Mouse (Mus musculus): ENCODE measurements around the gene Ttyh3. TPM values are rescaled to one million over a fixed set of nuclear protein-coding genes. Genes with fewer than 3 reads are reported as not detected.
A peak's percentile ranks its signal among the peaks of the same experiment; 100 is the strongest.

The Ttyh3 gene
- polyA plus RNA-seq, 1 experiment from 2014 or later, result 86.7 TPM

DNA sequence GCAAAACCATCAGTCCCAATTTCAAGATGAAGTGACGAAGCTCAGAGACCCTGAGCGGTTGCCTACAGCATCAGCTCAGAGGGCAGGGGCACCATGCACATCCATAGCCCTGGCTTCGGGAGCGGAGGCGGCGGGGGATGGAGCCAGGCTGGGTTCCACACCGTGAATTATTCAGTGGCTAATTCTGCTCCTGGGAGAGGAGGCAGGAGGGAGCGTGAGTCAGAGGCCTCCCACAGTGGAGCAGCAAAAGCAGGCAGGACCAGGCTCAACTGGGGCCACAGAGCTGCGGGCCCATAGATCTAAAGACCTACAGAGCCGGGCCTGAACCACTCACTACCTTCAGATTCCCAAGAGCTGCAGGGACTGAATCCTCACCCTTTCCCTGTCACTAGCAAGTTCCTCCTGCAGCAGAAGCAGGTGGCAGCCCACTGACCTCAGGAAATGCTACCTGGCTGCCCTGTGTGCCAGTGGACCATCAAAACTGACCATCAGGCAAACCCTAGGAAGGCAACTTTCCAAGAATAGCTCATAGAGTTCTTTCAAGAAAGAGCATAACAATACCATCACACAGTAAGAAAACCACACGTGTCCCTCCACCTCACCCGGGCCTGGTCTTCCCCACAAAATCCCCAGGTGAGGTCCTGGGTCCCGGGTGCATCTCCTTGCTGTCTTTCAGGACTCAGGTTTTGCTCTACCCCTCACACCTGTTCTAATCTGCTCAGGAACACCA is 1.6 kb downstream of the Ttyh3 start:
- ATAC-seq (ENCODE audit: low FRiP score, low TSS enrichment), result no peak
- Histone ChIP-seq H3K9me3 (ENCODE audit: control insufficient read depth, low read length) (no peaks in the 10 kb centered on the region), H3K4me2 (ENCODE audit: low read length) (peak overlapping the region; percentile 100), H3K9ac (replicated peaks; ENCODE audit: low read length) (peak overlapping the region; percentile 100), H3K4me1 (ENCODE audit: control insufficient read depth, insufficient read depth, low read length) (peaks cover 44% of the 10 kb centered on the region), H3K27me3 (ENCODE audit: control insufficient read depth, insufficient read depth, low read length) (no peaks in the 10 kb centered on the region), H3K36me3 (ENCODE audit: control insufficient read depth, insufficient read depth, low read length) (peaks cover 20% of the 10 kb centered on the region), H3K4me3 (replicated peaks; ENCODE audit: low read depth, low read length) (peak overlapping the region; percentile 99), H3K27ac (replicated peaks; ENCODE audit: low read depth, low read length) (peak overlapping the region; percentile 96)
- 23% methylated on average over 13 of the region's 13 CpGs for WGBS
- DNase-seq, result peak; percentile 53

DNA sequence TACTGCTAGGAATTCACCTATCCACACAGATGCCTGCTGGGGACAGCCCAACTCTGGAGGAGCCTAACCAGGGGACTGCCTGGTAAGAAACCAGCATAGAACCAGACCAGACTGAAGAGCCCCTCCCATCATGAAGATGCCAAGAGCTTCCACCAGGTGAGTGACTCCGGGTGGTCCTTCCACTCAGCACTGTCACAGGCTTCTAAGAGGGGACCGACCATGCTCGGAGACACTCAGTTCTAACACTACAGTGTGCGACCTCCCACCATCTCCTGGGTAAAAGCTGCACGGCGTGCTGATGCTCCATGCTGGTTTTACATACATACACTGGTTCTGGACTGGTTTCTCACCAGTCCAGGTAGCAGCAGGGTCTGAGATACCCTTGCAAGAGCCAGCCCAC is 2.7 kb downstream of the Ttyh3 start:
- no peaks in the 10 kb centered on the region for H3K27me3 ChIP-seq (ENCODE audit: control insufficient read depth, insufficient read depth, low read length)
- H3K9ac ChIP-seq (replicated peaks; ENCODE audit: low read length), result peak overlapping the region; percentile 100
- peak overlapping the region; percentile 96 for H3K27ac ChIP-seq (replicated peaks; ENCODE audit: low read depth, low read length)
- no peaks in the 10 kb centered on the region for H3K9me3 ChIP-seq (ENCODE audit: control insufficient read depth, low read length)
- no peak for ATAC-seq (ENCODE audit: low FRiP score, low TSS enrichment)
- peak overlapping the region; percentile 99 for H3K4me3 ChIP-seq (replicated peaks; ENCODE audit: low read depth, low read length)
- no peak for DNase-seq
- H3K4me1 ChIP-seq (ENCODE audit: control insufficient read depth, insufficient read depth, low read length), result peaks cover 49% of the 10 kb centered on the region
- H3K36me3 ChIP-seq (ENCODE audit: control insufficient read depth, insufficient read depth, low read length), result peaks cover 20% of the 10 kb centered on the region
- peak overlapping the region; percentile 100 for H3K4me2 ChIP-seq (ENCODE audit: low read length)
- 87% methylated on average over 6 of the region's 6 CpGs for WGBS

- 0 out of 2 replicates have a peak overlapping the region, but pooled peaks have one; percentile 99 for H3K4me3 ChIP-seq (replicated peaks; ENCODE audit: low read depth, low read length)
- WGBS, result 80% methylated on average over 4 of the region's 4 CpGs
- peaks cover 20% of the 10 kb centered on the region for H3K36me3 ChIP-seq (ENCODE audit: control insufficient read depth, insufficient read depth, low read length)
- DNase-seq, result no peak
- no peaks in the 10 kb centered on the region for H3K9me3 ChIP-seq (ENCODE audit: control insufficient read depth, low read length)
- peaks cover 49% of the 10 kb centered on the region for H3K4me1 ChIP-seq (ENCODE audit: control insufficient read depth, insufficient read depth, low read length)
- peak overlapping the region; percentile 100 for H3K4me2 ChIP-seq (ENCODE audit: low read length)
- no peaks in the 10 kb centered on the region for H3K27me3 ChIP-seq (ENCODE audit: control insufficient read depth, insufficient read depth, low read length)
- H3K27ac ChIP-seq (replicated peaks; ENCODE audit: low read depth, low read length), result 0 out of 2 replicates have a peak overlapping the region, but pooled peaks have one; percentile 49
- no peak for ATAC-seq (ENCODE audit: low FRiP score, low TSS enrichment)
- H3K9ac ChIP-seq (replicated peaks; ENCODE audit: low read length), result peak overlapping the region; percentile 100
These were observed 3.4 kb downstream of the Ttyh3 start for GRCm38 (mm10) chr5:140645454-140645853.

DNA sequence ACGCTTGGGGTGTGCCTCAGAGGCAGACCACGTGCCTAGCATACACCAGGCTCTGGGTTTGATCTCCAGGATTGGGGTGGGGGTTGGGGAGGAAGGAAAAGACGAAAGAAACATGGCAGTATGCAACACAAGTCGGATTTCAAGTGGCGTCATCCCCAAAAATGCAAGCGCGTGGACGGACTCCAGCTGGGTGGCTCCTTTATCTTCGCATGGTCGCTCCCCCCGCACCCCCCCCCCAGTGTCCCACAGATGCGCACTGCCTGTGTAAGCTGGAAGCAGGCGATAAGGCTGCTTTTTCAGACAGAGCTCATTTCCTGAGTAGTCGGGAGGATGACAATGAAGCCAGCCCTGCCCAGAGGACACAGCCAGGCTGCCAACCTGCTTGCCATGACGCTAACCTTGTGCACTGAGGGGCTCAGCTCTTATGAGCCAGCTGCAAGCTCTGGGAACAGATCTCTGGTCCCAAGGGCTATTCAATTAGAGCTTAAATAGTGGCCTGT is 4.1 kb downstream of the Ttyh3 start:
- H3K4me3 ChIP-seq (replicated peaks; ENCODE audit: low read depth, low read length), result 0 out of 2 replicates have a peak overlapping the region, but pooled peaks have one; percentile 99
- no peak for ATAC-seq (ENCODE audit: low FRiP score, low TSS enrichment)
- H3K9me3 ChIP-seq (ENCODE audit: control insufficient read depth, low read length), result no peaks in the 10 kb centered on the region
- 72% methylated on average over 15 of the region's 15 CpGs for WGBS
- DNase-seq, result no peak
- peaks cover 25% of the 10 kb centered on the region for H3K36me3 ChIP-seq (ENCODE audit: control insufficient read depth, insufficient read depth, low read length)
- H3K27me3 ChIP-seq (ENCODE audit: control insufficient read depth, insufficient read depth, low read length), result no peaks in the 10 kb centered on the region
- 0 out of 2 replicates have a peak overlapping the region, but pooled peaks have one; percentile 9 for H3K9ac ChIP-seq (replicated peaks; ENCODE audit: low read length)
- H3K27ac ChIP-seq (replicated peaks; ENCODE audit: low read depth, low read length), result peak overlapping the region; percentile 49
- H3K4me2 ChIP-seq (ENCODE audit: low read length), result peak overlapping the region; percentile 100
- peaks cover 44% of the 10 kb centered on the region for H3K4me1 ChIP-seq (ENCODE audit: control insufficient read depth, insufficient read depth, low read length)

DNA sequence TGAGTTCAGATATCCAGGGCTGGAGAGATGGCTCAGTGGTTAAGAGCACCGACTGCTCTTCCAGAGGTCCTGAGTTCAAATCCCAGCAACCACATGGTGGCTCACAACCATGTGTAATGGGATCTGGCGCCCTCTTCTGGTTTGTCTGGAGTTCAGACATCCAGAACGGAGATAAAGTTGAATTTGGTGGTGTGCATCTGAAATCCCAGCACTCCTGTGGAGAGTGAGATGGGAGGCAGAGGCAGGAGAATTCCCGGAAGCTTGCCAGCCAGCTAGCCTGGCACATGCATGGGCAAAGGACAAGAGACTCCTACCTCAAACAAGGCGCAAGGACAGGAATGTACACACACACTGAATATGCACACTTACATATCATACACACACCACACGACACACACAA is 4.6 kb downstream of the Ttyh3 start:
- H3K9ac ChIP-seq (replicated peaks; ENCODE audit: low read length), result no peak overlapping the region
- ATAC-seq (ENCODE audit: low FRiP score, low TSS enrichment), result no peak
- DNase-seq, result no peak
- H3K4me2 ChIP-seq (ENCODE audit: low read length), result peak overlapping the region; percentile 100
- H3K4me3 ChIP-seq (replicated peaks; ENCODE audit: low read depth, low read length), result no peak overlapping the region
- H3K9me3 ChIP-seq (ENCODE audit: control insufficient read depth, low read length), result no peaks in the 10 kb centered on the region
- peaks cover 30% of the 10 kb centered on the region for H3K36me3 ChIP-seq (ENCODE audit: control insufficient read depth, insufficient read depth, low read length)
- H3K27me3 ChIP-seq (ENCODE audit: control insufficient read depth, insufficient read depth, low read length), result no peaks in the 10 kb centered on the region
- 93% methylated on average over 6 of the region's 6 CpGs for WGBS
- H3K27ac ChIP-seq (replicated peaks; ENCODE audit: low read depth, low read length), result peak overlapping the region; percentile 49
- peaks cover 39% of the 10 kb centered on the region for H3K4me1 ChIP-seq (ENCODE audit: control insufficient read depth, insufficient read depth, low read length)

GRCm38 (mm10) chr5:140642076-140642475 is 6.8 kb downstream of the Ttyh3 start:
- Histone ChIP-seq H3K27ac (replicated peaks; ENCODE audit: low read depth, low read length) (no peak overlapping the region), H3K36me3 (ENCODE audit: control insufficient read depth, insufficient read depth, low read length) (peaks cover 51% of the 10 kb centered on the region), H3K4me1 (ENCODE audit: control insufficient read depth, insufficient read depth, low read length) (peaks cover 39% of the 10 kb centered on the region)

GRCm38 (mm10) chr5:140641254-140641928 is 7.4 kb downstream of the Ttyh3 start:
- no peak overlapping the region for H3K9ac ChIP-seq (replicated peaks; ENCODE audit: low read length)

More at GRCm38 (mm10) chr5:140642076-140642475, 6.8 kb downstream of the Ttyh3 start:
- WGBS, result 80% methylated on average over 3 of the region's 3 CpGs
- Histone ChIP-seq H3K9ac (replicated peaks; ENCODE audit: low read length) (0 out of 2 replicates have a peak overlapping the region, but pooled peaks have one; percentile 9), H3K27me3 (ENCODE audit: control insufficient read depth, insufficient read depth, low read length) (no peaks in the 10 kb centered on the region), H3K9me3 (ENCODE audit: control insufficient read depth, low read length) (no peaks in the 10 kb centered on the region), H3K4me2 (ENCODE audit: low read length) (no peak overlapping the region), H3K4me3 (replicated peaks; ENCODE audit: low read depth, low read length) (no peak overlapping the region)
- ATAC-seq (ENCODE audit: low FRiP score, low TSS enrichment) (no peak), DNase-seq (no peak)

GRCm38 (mm10) chr5:140640812-140641211 is 8.0 kb downstream of the Ttyh3 start:
- H3K4me3 ChIP-seq (replicated peaks; ENCODE audit: low read depth, low read length), result no peak overlapping the region
- no peak overlapping the region for H3K9ac ChIP-seq (replicated peaks; ENCODE audit: low read length)
- no peak overlapping the region for H3K4me2 ChIP-seq (ENCODE audit: low read length)
- H3K36me3 ChIP-seq (ENCODE audit: control insufficient read depth, insufficient read depth, low read length), result peaks cover 56% of the 10 kb centered on the region
- no peaks in the 10 kb centered on the region for H3K9me3 ChIP-seq (ENCODE audit: control insufficient read depth, low read length)
- ATAC-seq (ENCODE audit: low FRiP score, low TSS enrichment), result no peak
- no peaks in the 10 kb centered on the region for H3K27me3 ChIP-seq (ENCODE audit: control insufficient read depth, insufficient read depth, low read length)
- H3K27ac ChIP-seq (replicated peaks; ENCODE audit: low read depth, low read length), result no peak overlapping the region
- DNase-seq, result no peak
- WGBS, result 80% methylated on average over 2 of the region's 2 CpGs
- peaks cover 27% of the 10 kb centered on the region for H3K4me1 ChIP-seq (ENCODE audit: control insufficient read depth, insufficient read depth, low read length)

More at GRCm38 (mm10) chr5:140641254-140641928, 7.4 kb downstream of the Ttyh3 start:
- 79% methylated on average over 10 of the region's 10 CpGs for WGBS
- H3K27me3 ChIP-seq (ENCODE audit: control insufficient read depth, insufficient read depth, low read length), result no peaks in the 10 kb centered on the region
- no peak overlapping the region for H3K4me2 ChIP-seq (ENCODE audit: low read length)
- peaks cover 52% of the 10 kb centered on the region for H3K36me3 ChIP-seq (ENCODE audit: control insufficient read depth, insufficient read depth, low read length)
- no peaks in the 10 kb centered on the region for H3K9me3 ChIP-seq (ENCODE audit: control insufficient read depth, low read length)
- ATAC-seq (ENCODE audit: low FRiP score, low TSS enrichment), result no peak
- no peak for DNase-seq
- H3K4me1 ChIP-seq (ENCODE audit: control insufficient read depth, insufficient read depth, low read length), result peaks cover 33% of the 10 kb centered on the region
- H3K27ac ChIP-seq (replicated peaks; ENCODE audit: low read depth, low read length), result no peak overlapping the region
- no peak overlapping the region for H3K4me3 ChIP-seq (replicated peaks; ENCODE audit: low read depth, low read length)
